In genomic region chr16:22921761-22922160, GRCm38 (mm10) we compare ENCODE assay signal across 24 mouse cellular contexts. TPM values are rescaled to one million over a fixed set of nuclear protein-coding genes. Genes with fewer than 3 reads are reported as not detected.
DNase-seq lines count a peak whose midpoint lies in the region; ATAC-seq and TF ChIP-seq lines count a peak whose summit lies in the region.
"Had no signal": no experiment of that assay in that cellular context is flagged by ENCODE, and none has a peak within 500 bp of the region (broad histone marks: within the 10 kb centered on the region; RNA-seq: fewer than 3 reads in every experiment).

No protein-coding gene starts in this region.

- H3K4me3 ChIP-seq in heart, adult 2 months = no peak overlapping the region
- peak overlapping the region; percentile 48 for H3K4me3 ChIP-seq in liver, adult 2 months (ENCODE audit: insufficient read depth, low read depth, low read length)
- no peak overlapping the region; the same call in 1 of the 2 replicates for H3K4me3 ChIP-seq in liver, postnatal 0 days (ENCODE audit: low read depth, low read length)
- no peak overlapping the region for H3K4me3 ChIP-seq in liver, embryonic 11.5 days (ENCODE audit: low read depth, low read length)

- H3K4me1 ChIP-seq in heart, adult 2 months (ENCODE audit: control insufficient read depth, insufficient read depth, low read length) = no peaks in the 10 kb centered on the region
- H3K4me1 ChIP-seq in liver, adult 2 months (ENCODE audit: control insufficient read depth, insufficient read depth, low read length) = peaks cover 5% of the 10 kb centered on the region
- H3K4me1 ChIP-seq in liver, postnatal 0 days (ENCODE audit: insufficient read depth) = no peaks in the 10 kb centered on the region
- H3K4me1 ChIP-seq in liver, embryonic 11.5 days (replicated peaks; ENCODE audit: control insufficient read depth, insufficient read depth, low read length) = no peaks in the 10 kb centered on the region

- intact Hi-C loops in heart, adult 2 months (cut with DNase I) = no loop called here

- H3K27me3 ChIP-seq in heart, adult 2 months (ENCODE audit: control insufficient read depth, insufficient read depth, low read length) = no peaks in the 10 kb centered on the region
- no peaks in the 10 kb centered on the region for H3K27me3 ChIP-seq in liver, adult 2 months (ENCODE audit: control insufficient read depth, insufficient read depth, low read length)
- H3K27me3 ChIP-seq in liver, postnatal 0 days (ENCODE audit: insufficient read depth, low read length) = no peaks in the 10 kb centered on the region
- H3K27me3 ChIP-seq in liver, embryonic 11.5 days (replicated peaks; ENCODE audit: control insufficient read depth, insufficient read depth, low read length) = no peaks in the 10 kb centered on the region
- H3K27me3 ChIP-seq: CH12.LX, Patski had no signal

- H3K36me3 ChIP-seq in heart, adult 2 months (ENCODE audit: control insufficient read depth, insufficient read depth, low read length) = no peaks in the 10 kb centered on the region
- no peaks in the 10 kb centered on the region for H3K36me3 ChIP-seq in liver, adult 2 months (ENCODE audit: control insufficient read depth, insufficient read depth, low read length)
- no peaks in the 10 kb centered on the region for H3K36me3 ChIP-seq in liver, postnatal 0 days (replicated peaks; ENCODE audit: insufficient read depth, low read length)
- H3K36me3 ChIP-seq in liver, embryonic 11.5 days (ENCODE audit: control insufficient read depth, insufficient read depth, low read length) = no peaks in the 10 kb centered on the region
- H3K36me3 ChIP-seq: G1E had no signal

- H3K9me3 ChIP-seq in liver, postnatal 0 days (ENCODE audit: low read length) = no peaks in the 10 kb centered on the region
- H3K9me3 ChIP-seq in liver, embryonic 11.5 days (ENCODE audit: control insufficient read depth, low read length) = no peaks in the 10 kb centered on the region
- H3K9me3 ChIP-seq: G1E had no signal

- no peak overlapping the region for H3K9ac ChIP-seq in heart, adult 2 months (ENCODE audit: low read depth, low read length)
- peak overlapping the region; percentile 82 for H3K9ac ChIP-seq in liver, adult 2 months (ENCODE audit: low read depth, low read length)
- peak overlapping the region; percentile 33; the same call in 1 of the 2 replicates for H3K9ac ChIP-seq in liver, postnatal 0 days (replicated peaks)
- H3K9ac ChIP-seq in liver, embryonic 11.5 days (ENCODE audit: low read depth, low read length) = no peak overlapping the region

- TF ChIP-seq EP300 in heart, adult 2 months (IDR thresholded peaks at IDR 0.05; ENCODE audit: insufficient read depth, low read depth, low read length) = no peak
- TF ChIP-seq EP300 in liver, postnatal 0 days (IDR thresholded peaks at IDR 0.05; ENCODE audit: low read depth) = no peak

- ATAC-seq in liver, postnatal 0 days = no peak
- no peak for ATAC-seq in liver, embryonic 11.5 days (replicated peaks; ENCODE audit: low FRiP score)
- ATAC-seq: activated CD4-positive, CD25-positive, alpha-beta regulatory T cell, adult 4 months; CD4-positive, CD25-positive, alpha-beta regulatory T cell, adult 4 months; Patski had no signal

- peak; percentile 76 for DNase-seq in heart, adult 11 months
- DNase-seq in heart, adult 2 months = no peak
- DNase-seq in liver, adult 2 months (ENCODE audit: extremely low read depth, low read depth, low spot score) = peak; percentile 54
- DNase-seq in liver = no peak
- no peak for DNase-seq in liver, postnatal 0 days
- DNase-seq in liver, embryonic 11.5 days (ENCODE audit: low spot score) = no peak
- DNase-seq: adrenal gland, adult 2 months; adrenal gland, adult 8-10 months; adrenal gland, postnatal 10 days; adrenal gland, postnatal 14 days; adrenal gland, postnatal 25 days; adrenal gland, postnatal 36 days; B cell, adult 2 months; cerebellum, adult 11 months; cerebellum, adult 11-12 months; cerebellum, adult 18-20 months had no signal

- 92% methylated on average over 5 of the region's 5 CpGs for WGBS in heart, adult 2 months
- 37% methylated on average over 5 of the region's 5 CpGs for WGBS in liver, adult 2 months
- WGBS in liver, postnatal 0 days (ENCODE audit: insufficient replicate concordance) = 83% methylated on average over 5 of the region's 5 CpGs
- WGBS in liver, embryonic 11.5 days = 88% methylated on average over 5 of the region's 5 CpGs

- peak overlapping the region; percentile 45 for H3K4me2 ChIP-seq in liver, postnatal 0 days (ENCODE audit: low read depth, low read length)
- H3K4me2 ChIP-seq in liver, embryonic 11.5 days = no peak overlapping the region

- H3K27ac ChIP-seq in heart, adult 2 months = no peak overlapping the region
- H3K27ac ChIP-seq in liver, adult 2 months (replicated peaks; ENCODE audit: insufficient read depth, low read depth, low read length) = peak overlapping the region; percentile 86
- H3K27ac ChIP-seq in liver, postnatal 0 days (ENCODE audit: low read depth) = peak overlapping the region; percentile 91
- H3K27ac ChIP-seq in liver, embryonic 11.5 days (ENCODE audit: low read depth, low read length) = no peak overlapping the region

- H3K79me2 ChIP-seq in heart, adult 2 months (replicated peaks; ENCODE audit: control insufficient read depth, insufficient read depth, low read length) = no peaks in the 10 kb centered on the region
- no peaks in the 10 kb centered on the region for H3K79me2 ChIP-seq in liver, adult 2 months (ENCODE audit: control insufficient read depth, insufficient read depth, low read length)

- no peak for TF ChIP-seq POLR2A in heart, adult 2 months (IDR thresholded peaks at IDR 0.05; ENCODE audit: insufficient read depth, low read depth, low read length)
- no peak for TF ChIP-seq POLR2A in liver, adult 2 months (IDR thresholded peaks at IDR 0.05; ENCODE audit: extremely low read depth, insufficient read depth, low read length)

- no peak for TF ChIP-seq CTCF in heart, adult 2 months (IDR thresholded peaks at IDR 0.05)
- TF ChIP-seq CTCF in liver, adult 2 months (IDR thresholded peaks at IDR 0.05; ENCODE audit: low read depth, low read length) = no peak
- TF ChIP-seq CTCF in liver, postnatal 0 days (IDR thresholded peaks at IDR 0.05; ENCODE audit: low read depth) = no peak

RNA-seq across cellular contexts. Expression of gene Fetub, which starts 3.6 kb away (rescaled TPM):
- under 1 TPM; 0.27 to 0.57 TPM for total RNA-seq in heart, adult 2 months (2021)
- 0.44 and 0.86 TPM in 2 replicates for polyA plus RNA-seq in heart, adult 2 months (2012; rRNA removed)
- 107 and 165 TPM in 2 replicates for total RNA-seq in liver, adult 2 months (2014; rRNA removed)
- polyA plus RNA-seq in liver, adult 2 months (2012; rRNA removed) = 414 and 419 TPM in 2 replicates
- 578 and 644 TPM in 2 replicates for polyA plus RNA-seq in liver, postnatal 0 days (2015; fragmentation: Nextera tagmentation; extraction: Ambion mirVana)
- polyA plus RNA-seq in liver, embryonic 11.5 days (2014; fragmentation: Nextera tagmentation; extraction: Ambion mirVana) = 0.22 and 0.69 TPM in 2 replicates
- total RNA-seq: MEL had no signal
- polyA plus RNA-seq: activated CD4-positive, CD25-positive, alpha-beta regulatory T cell, adult 4 months; CD4-positive, CD25-positive, alpha-beta regulatory T cell, adult 4 months had no signal

RNA-seq across cellular contexts. Expression of gene Hrg, which starts 29.1 kb away (rescaled TPM):
- not detected for total RNA-seq in heart, adult 2 months (2021)
- polyA plus RNA-seq in heart, adult 2 months (2012; rRNA removed) = 0.26 TPM in 1 of 2 replicates, not detected in the other
- 574 and 911 TPM in 2 replicates for total RNA-seq in liver, adult 2 months (2014; rRNA removed)
- polyA plus RNA-seq in liver, adult 2 months (2012; rRNA removed) = 312 and 372 TPM in 2 replicates
- polyA plus RNA-seq in liver, postnatal 0 days (2015; fragmentation: Nextera tagmentation; extraction: Ambion mirVana) = 443 and 542 TPM in 2 replicates
- polyA plus RNA-seq in liver, embryonic 11.5 days (2014; fragmentation: Nextera tagmentation; extraction: Ambion mirVana) = 0.22 TPM in 1 of 2 replicates, not detected in the other
- total RNA-seq: CH12.LX, ES-E14, G1E, MEL had no signal
- polyA plus RNA-seq: activated CD4-positive, CD25-positive, alpha-beta regulatory T cell, adult 4 months; C2C12; CD4-positive, CD25-positive, alpha-beta regulatory T cell, adult 4 months; G1E; Patski had no signal

RNA-seq across cellular contexts. Expression of gene Ahsg, which starts 30.7 kb away (rescaled TPM):
- total RNA-seq in heart, adult 2 months (2021) = 1 to 10 TPM; 8.0 to 8.6 TPM
- polyA plus RNA-seq in heart, adult 2 months (2012; rRNA removed) = 15.1 and 19.3 TPM in 2 replicates
- total RNA-seq in liver, adult 2 months (2014; rRNA removed) = 10,308 and 11,624 TPM in 2 replicates
- 17,109 and 17,601 TPM in 2 replicates for polyA plus RNA-seq in liver, adult 2 months (2012; rRNA removed)
- 25,564 and 27,060 TPM in 2 replicates for polyA plus RNA-seq in liver, postnatal 0 days (2015; fragmentation: Nextera tagmentation; extraction: Ambion mirVana)
- polyA plus RNA-seq in liver, embryonic 11.5 days (2014; fragmentation: Nextera tagmentation; extraction: Ambion mirVana) = 79.0 and 82.8 TPM in 2 replicates
- total RNA-seq: CH12.LX, MEL had no signal
- polyA plus RNA-seq: activated CD4-positive, CD25-positive, alpha-beta regulatory T cell, adult 4 months; C2C12; CD4-positive, CD25-positive, alpha-beta regulatory T cell, adult 4 months; Patski had no signal

Comparison
In these comparisons a context has a peak if more than half of its experiments do, and no peak if none do; other contexts are left out.
1. DNase-seq: peak in heart, adult 11 months (single experiment) and liver, adult 2 months (single experiment); none in heart, adult 2 months (0 of 2), liver (single experiment), liver, postnatal 0 days (single experiment) and liver, embryonic 11.5 days (single experiment).
2. H3K27ac ChIP-seq: peak in liver, adult 2 months (single experiment) and liver, postnatal 0 days (single experiment); none in heart, adult 2 months (single experiment) and liver, embryonic 11.5 days (single experiment).
3. H3K9ac ChIP-seq: peak in liver, adult 2 months (single experiment) and liver, postnatal 0 days (single experiment); none in heart, adult 2 months (single experiment) and liver, embryonic 11.5 days (single experiment).
4. RNA of gene Fetub, which starts 3.6 kb away (polyA plus RNA-seq): 578 to 644 TPM in liver, postnatal 0 days and 414 to 419 TPM in liver, adult 2 months; 0.44 to 0.86 TPM in heart, adult 2 months and 0.22 to 0.69 TPM in liver, embryonic 11.5 days; every median in the first group is over 100 times any median in the second.
5. RNA of gene Hrg, which starts 29.1 kb away (polyA plus RNA-seq): 443 to 542 TPM in liver, postnatal 0 days and 312 to 372 TPM in liver, adult 2 months; 0.22 TPM in liver, embryonic 11.5 days and 0.26 TPM in heart, adult 2 months; every median in the first group is over 100 times any median in the second.
6. RNA of gene Ahsg, which starts 30.7 kb away (polyA plus RNA-seq): 25,564 to 27,060 TPM in liver, postnatal 0 days and 17,109 to 17,601 TPM in liver, adult 2 months; 79.0 to 82.8 TPM in liver, embryonic 11.5 days and 15.1 to 19.3 TPM in heart, adult 2 months; every median in the first group is over 100 times any median in the second.